Mouse (Mus musculus) forebrain, embryonic 15.5 days (tissue): ENCODE measurements at regions not wholly inside any gene's neighbourhood (a gene's known extent, or its start where the extent isn't known, plus 50 kb on each side); places are given as distances from the start of the nearest gene placed in this dataset.
A peak's percentile ranks its signal among the peaks of the same experiment; 100 is the strongest.

Experiments used
- ATAC-seq: fragments of 200-750 bp; cut with Nextera tagmentation; replicated peaks from 2 replicates; pipeline ENCODE4 v1.8.0; 2017; ENCODE audit warnings: mild to moderate bottlenecking, moderate TSS enrichment, moderate library complexity
- H3K27ac ChIP-seq: fragments of 300-500 bp; sonication (generic); replicated peaks from 2 replicates; pipeline ENCODE4 v1.5.1; 2015; ENCODE audit warnings: mild to moderate bottlenecking, inconsistent platforms
- H3K27me3 ChIP-seq: fragments of 300-500 bp; sonication (generic); 2 replicates; pipeline ENCODE4 v1.6.1; 2015; ENCODE audit warnings: inconsistent platforms
- H3K36me3 ChIP-seq: fragments of 300-500 bp; sonication (generic); 2 replicates; pipeline ENCODE4 v1.6.1; 2015; ENCODE audit warnings: mild to moderate bottlenecking, inconsistent platforms
- H3K4me1 ChIP-seq: fragments of 300-500 bp; sonication (generic); 2 replicates; pipeline ENCODE4 v1.6.1; 2015; ENCODE audit warnings: inconsistent platforms
- H3K4me2 ChIP-seq: fragments of 300-500 bp; sonication (generic); replicated peaks from 2 replicates; pipeline ENCODE4 v1.6.1; 2015; ENCODE audit warnings: mild to moderate bottlenecking, inconsistent platforms
- H3K4me3 ChIP-seq: fragments of 300-500 bp; sonication (generic); 2 replicates; pipeline ENCODE4 v1.5.1; 2015; ENCODE audit warnings: mild to moderate bottlenecking, inconsistent platforms
- H3K9ac ChIP-seq: fragments of 300-500 bp; sonication (generic); replicated peaks from 2 replicates; pipeline ENCODE4 v1.6.1; 2015; ENCODE audit warnings: mild to moderate bottlenecking, inconsistent platforms
- H3K9me3 ChIP-seq: fragments of 300-500 bp; sonication (generic); 2 replicates; pipeline ENCODE4 v1.6.1; 2016; ENCODE audit warnings: inconsistent platforms
- WGBS: fragments of 180-500 bp; shearing (Covaris S2); methylation state at CpG from one replicate; pipeline ENCODE4 v1.1.7; 2015; ENCODE audit warnings: mixed read lengths; 5-methylcytosine and 5-hydroxymethylcytosine counted together

DNA sequence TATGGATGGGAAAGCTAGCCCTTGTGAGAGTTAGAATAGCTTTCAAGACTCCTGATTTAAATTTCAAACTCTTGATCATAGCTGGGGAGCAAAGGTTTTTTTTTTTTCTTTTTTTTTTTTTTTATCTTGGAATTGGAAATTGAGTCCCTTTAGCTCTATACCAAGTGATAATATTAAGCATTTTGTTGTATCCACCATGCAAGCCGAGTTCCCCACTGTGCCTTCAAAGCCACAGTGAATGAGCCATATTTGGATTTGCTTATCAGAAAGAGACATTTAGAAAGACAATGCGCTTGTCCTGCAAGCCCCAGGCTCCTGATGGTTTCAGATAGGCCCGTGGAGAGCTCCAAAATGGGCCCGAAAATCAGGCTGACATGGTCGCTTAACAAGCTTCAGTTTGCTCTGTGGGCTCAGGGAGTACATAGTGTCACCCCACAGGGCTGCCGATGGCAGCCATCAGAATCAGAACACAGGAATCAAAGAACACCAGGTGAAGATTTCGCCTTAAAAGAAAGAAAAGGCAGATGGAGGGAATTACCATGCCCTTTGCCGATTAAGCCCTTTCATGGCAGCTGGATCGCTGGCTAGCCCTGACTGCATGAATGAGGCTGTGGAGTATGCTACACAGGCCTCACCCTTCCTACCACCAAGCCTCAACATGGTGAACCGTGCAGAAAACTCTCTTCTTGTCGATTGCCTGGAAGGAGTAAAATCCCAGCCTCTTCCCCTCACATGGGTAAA, 351.0 kb upstream of the Tenm3 start:
- peaks cover 11% of the 10 kb centered on the region; the same call in 1 of the 2 replicates for H3K4me1 ChIP-seq
- H3K36me3 ChIP-seq, result no peaks in the 10 kb centered on the region
- no peaks in the 10 kb centered on the region for H3K27me3 ChIP-seq
- H3K4me2 ChIP-seq, result no peak overlapping the region
- no peaks in the 10 kb centered on the region for H3K9me3 ChIP-seq
- no peak overlapping the region for H3K27ac ChIP-seq
- no peak overlapping the region for H3K9ac ChIP-seq
- WGBS, result 46% methylated on average over 11 of the region's 11 CpGs
- 0 out of 2 replicates have a peak, but pooled peaks have one; percentile 8 for ATAC-seq
- H3K4me3 ChIP-seq, result no peak overlapping the region

DNA sequence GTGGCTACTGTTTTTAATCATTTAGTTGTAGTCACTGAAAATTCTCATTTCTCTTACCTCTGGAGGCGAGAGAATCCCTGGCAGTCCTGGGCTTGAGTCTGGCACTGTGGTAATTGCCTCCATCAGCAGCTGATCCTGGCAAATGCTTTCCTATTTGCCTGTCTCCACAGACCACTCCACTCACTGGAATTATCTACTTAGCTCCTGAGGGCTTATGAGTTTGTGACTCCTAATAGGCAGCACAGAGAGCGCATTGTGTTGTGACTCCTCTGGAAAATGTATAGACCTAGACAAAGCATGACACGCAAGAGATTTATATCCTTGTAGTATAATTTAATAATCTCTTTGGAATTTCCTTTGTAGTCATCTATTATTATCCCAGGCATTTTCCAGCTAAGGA, 343.1 kb upstream of the Tenm3 start:
- no peak for ATAC-seq
- Histone ChIP-seq H3K4me2 (no peak overlapping the region), H3K27ac (no peak overlapping the region), H3K4me3 (no peak overlapping the region), H3K27me3 (no peaks in the 10 kb centered on the region), H3K36me3 (no peaks in the 10 kb centered on the region), H3K9ac (no peak overlapping the region), H3K9me3 (no peaks in the 10 kb centered on the region), H3K4me1 (no peaks in the 10 kb centered on the region)
- WGBS, result 65% methylated on average over 3 of the region's 3 CpGs

DNA sequence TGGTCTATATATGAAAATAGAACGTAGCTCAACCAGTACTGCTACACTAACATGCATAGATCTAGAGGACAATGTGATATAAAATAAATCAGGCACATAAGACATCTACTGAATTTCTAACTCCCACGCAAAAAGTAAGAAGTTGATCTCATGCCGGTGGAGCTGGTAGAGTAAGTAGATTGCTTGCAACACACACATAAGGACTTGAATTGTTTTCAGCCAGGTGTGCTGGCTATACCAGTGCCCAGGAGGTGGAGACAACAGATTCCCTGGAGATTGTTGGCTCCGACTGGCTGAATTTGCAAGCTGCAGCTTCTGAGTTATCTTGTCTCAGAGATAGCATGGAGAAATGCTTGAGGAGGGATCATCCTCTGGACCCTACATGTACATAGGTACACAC, 331.6 kb upstream of the Tenm3 start:
- Histone ChIP-seq H3K36me3 (no peaks in the 10 kb centered on the region), H3K27me3 (no peaks in the 10 kb centered on the region), H3K27ac (no peak overlapping the region), H3K4me1 (no peaks in the 10 kb centered on the region), H3K9me3 (no peaks in the 10 kb centered on the region), H3K9ac (no peak overlapping the region), H3K4me2 (no peak overlapping the region), H3K4me3 (no peak overlapping the region)
- ATAC-seq, result no peak
- 90% methylated on average over 4 of the region's 4 CpGs for WGBS

DNA sequence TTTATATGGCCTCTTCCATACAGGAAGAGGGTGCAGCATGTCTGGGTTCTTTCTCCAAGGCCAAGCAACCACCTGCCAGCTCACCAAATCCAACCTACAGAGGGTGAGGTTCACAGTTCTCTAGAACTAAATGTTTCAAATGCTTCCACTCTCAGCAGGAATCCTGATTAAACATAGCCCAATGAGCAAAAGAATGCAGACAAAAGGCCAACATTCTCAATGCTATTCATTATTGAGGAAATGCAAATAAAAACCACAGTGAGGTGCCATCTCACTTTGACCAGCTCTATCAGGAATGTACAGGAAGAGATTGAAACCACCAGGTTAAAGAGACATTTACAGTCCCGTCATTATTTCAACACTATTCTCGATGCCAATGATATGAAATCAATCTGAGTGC, 331.2 kb upstream of the Tenm3 start:
- H3K4me2 ChIP-seq, result no peak overlapping the region
- H3K36me3 ChIP-seq, result no peaks in the 10 kb centered on the region
- H3K27me3 ChIP-seq, result no peaks in the 10 kb centered on the region
- H3K9me3 ChIP-seq, result no peaks in the 10 kb centered on the region
- 81% methylated on average over 2 of the region's 2 CpGs for WGBS
- H3K4me3 ChIP-seq, result no peak overlapping the region
- ATAC-seq, result no peak
- no peak overlapping the region for H3K9ac ChIP-seq
- no peaks in the 10 kb centered on the region for H3K4me1 ChIP-seq
- no peak overlapping the region for H3K27ac ChIP-seq

DNA sequence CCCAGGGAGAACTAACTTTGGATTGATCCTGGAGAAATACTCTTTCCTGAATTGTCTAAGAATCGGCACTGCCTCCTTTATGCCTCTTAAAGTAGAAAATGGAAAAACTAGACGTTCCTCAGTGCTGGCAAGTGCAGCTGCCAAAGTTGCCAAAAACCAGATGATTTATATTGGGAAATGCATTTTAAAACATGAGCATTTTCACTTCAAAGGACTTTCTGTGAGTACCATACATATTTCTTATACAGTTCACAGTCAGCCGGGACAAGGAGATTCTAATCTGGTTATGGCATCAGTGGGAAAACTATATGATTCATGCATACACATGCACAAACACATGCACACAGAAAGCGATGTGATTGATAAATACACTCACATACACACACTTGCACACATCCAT, 315.6 kb upstream of the Tenm3 start:
- Histone ChIP-seq H3K9ac (no peak overlapping the region), H3K4me2 (no peak overlapping the region), H3K9me3 (no peaks in the 10 kb centered on the region), H3K4me3 (no peak overlapping the region), H3K27ac (no peak overlapping the region), H3K36me3 (no peaks in the 10 kb centered on the region), H3K4me1 (peaks cover 7% of the 10 kb centered on the region; the same call in 1 of the 2 replicates), H3K27me3 (no peaks in the 10 kb centered on the region)
- no peak for ATAC-seq
- 67% methylated on average over 4 of the region's 4 CpGs for WGBS

DNA sequence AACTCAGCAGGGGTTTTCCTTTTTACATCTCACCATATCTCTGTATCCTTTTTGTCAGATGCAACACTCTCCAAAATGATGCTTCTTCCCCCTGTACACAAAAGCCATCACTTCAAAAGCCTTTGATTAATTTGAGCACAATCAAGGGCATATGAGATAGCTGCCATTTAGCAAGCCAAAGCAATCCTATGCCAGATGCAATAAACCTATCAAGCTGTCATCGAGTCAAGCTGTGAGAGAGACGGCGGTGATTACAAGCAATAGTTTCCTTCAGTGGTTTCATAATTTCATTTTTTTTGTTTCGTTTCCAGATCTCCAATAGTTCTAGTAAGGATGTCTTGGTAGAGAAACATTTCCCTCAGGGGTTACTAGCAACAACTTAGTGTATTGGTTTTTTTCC, 314.4 kb upstream of the Tenm3 start:
- no peak overlapping the region for H3K9ac ChIP-seq
- H3K27me3 ChIP-seq, result no peaks in the 10 kb centered on the region
- H3K4me2 ChIP-seq, result no peak overlapping the region
- H3K4me3 ChIP-seq, result no peak overlapping the region
- peak overlapping the region; percentile 14; the same call in 1 of the 2 replicates for H3K27ac ChIP-seq
- 52% methylated on average over 4 of the region's 4 CpGs for WGBS
- H3K4me1 ChIP-seq, result peaks cover 7% of the 10 kb centered on the region; the same call in 1 of the 2 replicates
- H3K36me3 ChIP-seq, result no peaks in the 10 kb centered on the region
- H3K9me3 ChIP-seq, result no peaks in the 10 kb centered on the region
- ATAC-seq, result no peak

DNA sequence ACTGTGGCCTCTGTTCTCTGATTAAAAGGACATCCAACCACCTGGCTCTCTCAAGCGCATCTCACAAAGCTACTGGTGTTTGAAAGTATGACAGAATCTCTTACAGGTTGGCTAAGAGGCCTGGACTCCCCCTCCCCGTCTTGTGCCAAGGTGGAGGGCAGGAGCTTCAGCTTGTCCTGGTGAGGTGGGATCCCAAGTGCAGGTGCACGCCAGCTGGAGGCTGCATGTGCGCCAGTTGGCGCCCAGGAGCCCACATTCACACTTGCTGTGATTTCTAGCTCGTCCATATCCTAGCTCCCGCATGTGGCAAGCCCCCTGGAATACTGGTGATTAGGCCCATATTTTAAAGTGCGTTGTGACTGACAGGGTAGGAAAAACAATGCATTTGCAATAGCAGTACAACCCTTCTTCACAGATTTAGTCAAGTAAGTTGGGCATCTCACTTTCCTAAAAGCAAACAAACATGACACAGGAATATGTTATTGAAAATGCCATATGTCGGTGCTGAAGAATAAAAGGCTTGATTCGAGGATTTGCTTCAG, 292.8 kb upstream of the Tenm3 start:
- H3K9me3 ChIP-seq, result no peaks in the 10 kb centered on the region
- no peak overlapping the region for H3K4me3 ChIP-seq
- 80% methylated on average over 10 of the region's 10 CpGs for WGBS
- H3K27ac ChIP-seq, result no peak overlapping the region
- ATAC-seq, result peak; percentile 64; the same call in 1 of the 2 replicates
- no peak overlapping the region for H3K4me2 ChIP-seq
- H3K27me3 ChIP-seq, result no peaks in the 10 kb centered on the region
- H3K4me1 ChIP-seq, result no peaks in the 10 kb centered on the region
- no peaks in the 10 kb centered on the region for H3K36me3 ChIP-seq
- H3K9ac ChIP-seq, result no peak overlapping the region

DNA sequence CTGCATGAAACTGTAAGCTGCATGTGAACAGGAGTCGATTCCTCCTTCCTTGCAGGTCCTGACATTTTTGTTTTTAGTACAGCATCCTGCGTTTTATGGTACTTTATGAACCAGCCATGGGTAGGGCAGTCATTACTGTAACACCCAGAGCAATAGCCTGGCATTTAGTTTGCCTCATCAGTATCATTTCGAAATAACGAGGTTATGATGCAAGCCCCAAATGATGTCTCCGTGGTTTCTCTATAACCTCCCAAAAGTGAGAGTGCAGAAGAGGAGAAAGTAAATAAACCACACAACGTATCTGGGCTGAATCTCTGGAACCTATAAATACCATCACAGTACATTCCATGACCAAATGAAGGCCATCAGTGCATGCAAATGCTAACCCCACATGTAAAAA, 265.3 kb upstream of the Tenm3 start:
- Histone ChIP-seq H3K27ac (no peak overlapping the region), H3K9ac (no peak overlapping the region), H3K4me3 (no peak overlapping the region), H3K4me2 (no peak overlapping the region), H3K27me3 (no peaks in the 10 kb centered on the region), H3K36me3 (no peaks in the 10 kb centered on the region), H3K4me1 (0 out of 2 replicates have a peak, but pooled peaks cover 5% of the 10 kb centered on the region), H3K9me3 (no peaks in the 10 kb centered on the region)
- 81% methylated on average over 6 of the region's 6 CpGs for WGBS
- ATAC-seq, result no peak

DNA sequence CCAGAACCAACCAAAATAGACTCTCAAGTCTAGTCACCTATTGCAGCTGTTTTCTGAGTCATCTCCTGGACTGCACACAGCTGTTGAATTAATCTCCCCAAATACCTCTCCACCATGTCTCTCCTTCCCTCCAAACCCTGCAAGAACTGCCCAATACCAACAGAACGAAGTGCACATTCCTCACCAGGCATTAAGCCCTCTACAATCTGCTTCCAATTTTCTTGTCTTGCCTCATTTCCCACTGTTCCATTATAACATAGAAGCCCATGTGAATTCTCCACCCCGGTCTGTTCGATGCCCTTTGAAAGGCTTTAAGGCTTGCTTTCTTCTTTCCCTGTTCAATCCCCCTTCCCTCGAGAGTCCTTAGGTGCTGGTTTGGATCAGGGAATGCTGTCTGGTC, 264.9 kb upstream of the Tenm3 start:
- Histone ChIP-seq H3K36me3 (no peaks in the 10 kb centered on the region), H3K27me3 (no peaks in the 10 kb centered on the region), H3K9ac (no peak overlapping the region), H3K4me1 (0 out of 2 replicates have a peak, but pooled peaks cover 5% of the 10 kb centered on the region), H3K27ac (no peak overlapping the region), H3K9me3 (no peaks in the 10 kb centered on the region), H3K4me2 (no peak overlapping the region), H3K4me3 (no peak overlapping the region)
- ATAC-seq, result no peak
- WGBS, result 56% methylated on average over 4 of the region's 4 CpGs

DNA sequence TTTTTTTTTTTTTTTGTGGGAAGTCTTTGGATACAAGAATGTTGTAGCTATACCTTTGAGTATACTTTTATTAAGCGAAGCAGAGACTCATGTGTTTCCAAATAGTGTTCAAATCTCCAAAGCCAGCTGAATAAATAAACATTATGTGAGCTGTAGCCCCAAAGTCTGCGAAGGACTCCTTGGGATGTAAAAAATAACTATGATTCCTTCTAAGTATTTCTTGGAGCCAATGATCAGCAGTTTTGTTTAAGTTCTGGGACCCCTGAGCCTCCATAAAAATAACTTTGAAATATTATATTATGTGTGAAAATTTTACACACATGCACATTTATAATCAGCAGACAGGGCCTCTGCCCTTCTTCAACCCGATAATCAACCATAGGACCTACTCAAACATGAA, 262.8 kb upstream of the Tenm3 start:
- H3K9ac ChIP-seq, result no peak overlapping the region
- ATAC-seq, result no peak

DNA sequence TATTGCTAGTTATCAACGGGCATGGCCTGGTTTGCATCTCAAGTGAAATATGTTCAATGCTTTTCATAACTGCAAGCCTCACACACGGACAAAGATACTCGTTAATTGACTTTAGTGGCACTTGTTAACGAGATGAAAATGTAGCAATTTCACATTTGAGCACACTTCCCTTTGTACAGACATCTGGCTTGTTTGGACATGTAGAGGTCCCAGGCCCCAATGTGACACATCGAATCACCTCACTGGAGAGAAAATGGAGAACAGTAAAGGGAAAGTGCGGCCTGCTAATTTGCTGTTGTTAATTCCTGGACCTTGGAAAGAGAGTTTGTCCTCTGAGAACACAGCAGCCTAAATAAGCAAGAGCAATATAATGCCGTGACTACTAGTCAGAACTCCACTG, 257.4 kb upstream of the Tenm3 start:
- WGBS, result 43% methylated on average over 7 of the region's 7 CpGs
- Histone ChIP-seq H3K9ac (no peak overlapping the region), H3K4me2 (no peak overlapping the region), H3K4me1 (no peaks in the 10 kb centered on the region), H3K36me3 (no peaks in the 10 kb centered on the region), H3K27ac (no peak overlapping the region), H3K4me3 (no peak overlapping the region), H3K9me3 (no peaks in the 10 kb centered on the region), H3K27me3 (no peaks in the 10 kb centered on the region)
- ATAC-seq, result no peak

More for the DNA sequence above, 262.8 kb upstream of the Tenm3 start:
- Histone ChIP-seq H3K36me3 (no peaks in the 10 kb centered on the region), H3K4me1 (0 out of 2 replicates have a peak, but pooled peaks cover 5% of the 10 kb centered on the region), H3K4me2 (no peak overlapping the region), H3K27ac (no peak overlapping the region), H3K27me3 (no peaks in the 10 kb centered on the region), H3K9me3 (no peaks in the 10 kb centered on the region), H3K4me3 (no peak overlapping the region)
- 89% methylated on average over 3 of the region's 3 CpGs for WGBS

DNA sequence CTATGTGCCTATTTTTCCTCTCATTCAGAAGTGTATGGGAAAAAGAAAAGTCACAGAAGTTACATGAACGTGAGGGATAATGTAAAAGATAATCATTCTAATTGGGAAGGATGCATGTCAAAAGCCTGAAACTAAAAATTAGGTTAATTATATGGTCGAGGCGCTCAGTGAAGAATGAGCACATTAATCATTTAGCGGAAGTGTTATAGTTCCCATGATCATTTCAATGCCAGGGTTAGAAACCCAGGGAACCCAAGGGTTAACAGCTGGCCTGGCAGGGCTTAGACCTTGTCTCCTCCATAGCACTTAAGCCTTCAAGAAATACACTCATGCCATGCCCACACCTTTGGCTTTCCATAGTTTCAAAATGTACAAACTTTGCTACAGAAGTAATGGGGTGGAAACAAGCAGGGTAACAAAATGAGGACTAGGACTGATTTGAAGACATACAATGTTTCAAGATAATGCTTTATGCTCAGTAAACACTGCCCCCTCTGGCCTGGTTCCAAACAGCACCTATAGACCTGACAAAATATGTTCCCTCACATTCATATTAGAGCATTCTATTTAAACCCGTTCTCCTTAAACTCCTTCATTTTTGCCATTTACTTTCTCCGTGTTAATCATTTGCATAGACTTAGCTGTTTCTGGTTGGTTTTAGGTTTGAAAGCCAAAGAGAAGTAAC, 240.6 kb upstream of the Tenm3 start:
- Histone ChIP-seq H3K4me3 (no peak overlapping the region), H3K4me1 (no peaks in the 10 kb centered on the region), H3K27ac (no peak overlapping the region), H3K4me2 (no peak overlapping the region), H3K9me3 (no peaks in the 10 kb centered on the region), H3K27me3 (no peaks in the 10 kb centered on the region), H3K36me3 (no peaks in the 10 kb centered on the region), H3K9ac (no peak overlapping the region)
- ATAC-seq, result no peak
- 71% methylated on average over 6 of the region's 6 CpGs for WGBS
